In genomic region chr3:143328521-143328920, GRCm38 (mm10) we compare ENCODE assay signal across 25 mouse cellular contexts.
DNase-seq lines count a peak whose midpoint lies in the region; ATAC-seq and TF ChIP-seq lines count a peak whose summit lies in the region.
"Had no signal": no experiment of that assay in that cellular context is flagged by ENCODE, and none has a peak within 500 bp of the region (broad histone marks: within the 10 kb centered on the region; RNA-seq: fewer than 3 reads in every experiment).

No protein-coding gene starts in this region.

- TF ChIP-seq CTCF in left cerebral cortex, adult 2 months (IDR thresholded peaks at IDR 0.05) = no peak

- H3K27ac ChIP-seq in left cerebral cortex, adult 2 months = peak overlapping the region; percentile 42
- H3K27ac ChIP-seq: embryonic facial prominence, embryonic 13.5 days; embryonic facial prominence, embryonic 15.5 days; forebrain, embryonic 10.5 days; forebrain, embryonic 12.5 days had no signal

- peak; percentile 86 for ATAC-seq in frontal cortex, adult (ENCODE audit: low TSS enrichment)
- ATAC-seq: activated CD4-positive, CD25-positive, alpha-beta regulatory T cell, adult 4 months; CD4-positive, CD25-positive, alpha-beta regulatory T cell, adult 4 months; forebrain, embryonic 16.5 days; Patski had no signal

- intact Hi-C loops in left cerebral cortex, adult 2 months (cut with DNase I) = no loop called here
- intact Hi-C loops in left cerebral cortex, postnatal 4 days (cut with DNase I) = no loop called here

- DNase-seq in frontal cortex, adult 2 months (ENCODE audit: extremely low spot score in 1 of 2, low spot score in 1 of 2) = no peak
- DNase-seq in left cerebral cortex, adult 2 months (ENCODE audit: extremely low spot score in 1 of 2, low spot score in 2 of 2) = no peak
- DNase-seq in left cerebral cortex, postnatal 4 days = no peak
- no peak for DNase-seq in thymus, postnatal 0 days (ENCODE audit: low spot score)
- DNase-seq: adrenal gland, adult 8-10 months; adrenal gland, postnatal 14 days; adrenal gland, postnatal 36 days; B cell, adult 2 months; cerebellum, adult 11 months; cerebellum, adult 18-20 months; cerebellum, adult 8-10 months; cerebellum, adult 9-11 months; cerebellum, postnatal 14 days; cerebellum, postnatal 36 days; embryo, embryonic 11 days had no signal

- no peak overlapping the region for H3K4me3 ChIP-seq in left cerebral cortex, adult 2 months
- H3K4me3 ChIP-seq: embryonic facial prominence, embryonic 13.5 days; embryonic facial prominence, embryonic 15.5 days; erythroblast, embryonic 14.5 days; forebrain, embryonic 10.5 days; forebrain, embryonic 12.5 days had no signal
